Mouse (Mus musculus): Measurements from ENCODE around the gene Sugct. TPM values are rescaled to one million over a fixed set of nuclear protein-coding genes. Genes with fewer than 3 reads are reported as not detected.
A peak's percentile ranks its signal among the peaks of the same experiment; 100 is the strongest.

The Sugct gene
- 1 to 10 TPM in 1 of 2 experiments, under 1 TPM in 1; 0.79 to 1.5 TPM for total RNA-seq (2021)
- long read RNA-seq, experiment 1, partial matches to known transcripts = 0 of 4 reads
- long read RNA-seq, experiment 1, other reads (novel, unspliced or antisense) = 1 of 4 reads
- long read RNA-seq, experiment 2, partial matches to known transcripts = 0 of 1 reads
- long read RNA-seq, experiment 2, other reads (novel, unspliced or antisense) = 0 of 1 reads

DNA sequence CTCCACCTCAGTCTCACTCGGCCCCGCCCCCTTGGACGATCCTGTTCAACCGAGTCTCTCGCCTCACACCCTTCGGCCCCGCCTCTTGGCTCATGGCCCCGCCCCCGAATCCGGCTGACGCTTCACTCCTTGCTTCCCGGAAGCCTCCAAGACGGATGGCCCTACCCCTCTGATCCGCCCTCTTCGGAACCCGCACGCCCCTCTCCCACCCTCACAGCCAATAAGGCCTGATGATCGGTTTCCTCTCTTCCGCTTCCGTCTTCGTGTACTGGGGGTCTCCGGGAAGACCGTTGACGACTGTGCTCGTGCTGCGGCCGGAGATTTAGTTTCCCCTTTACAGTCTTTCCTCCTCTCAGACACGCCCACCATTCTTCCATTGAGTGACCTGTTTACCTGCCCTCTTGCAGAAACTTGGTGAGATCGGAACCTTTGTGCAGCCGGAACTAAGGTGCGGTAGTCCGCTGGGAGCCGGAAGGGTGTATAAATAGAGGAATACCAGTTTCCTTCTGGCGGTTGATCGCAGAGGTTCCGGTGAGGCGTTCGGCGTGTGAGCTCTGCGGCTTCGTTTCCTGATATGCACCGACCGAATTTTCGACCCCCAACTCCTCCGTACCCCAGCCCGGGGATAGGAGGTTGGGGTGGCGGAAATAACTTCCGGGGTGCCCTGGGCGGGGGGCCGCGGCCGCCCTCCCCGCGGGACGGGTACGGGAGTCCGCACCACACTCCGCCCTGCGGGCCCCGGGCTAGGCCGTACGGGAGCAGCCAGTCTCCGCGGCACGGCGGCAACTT is at the start of gene Sugct, which contains the start of gene Mplkip:
Gene Sugct (minus strand): TSS at position 643 of the 789 bp plus-strand sequence.
Gene Mplkip (plus strand): TSS at position 282 of the 789 bp plus-strand sequence.
- DNase-seq = peak; percentile 100

DNA sequence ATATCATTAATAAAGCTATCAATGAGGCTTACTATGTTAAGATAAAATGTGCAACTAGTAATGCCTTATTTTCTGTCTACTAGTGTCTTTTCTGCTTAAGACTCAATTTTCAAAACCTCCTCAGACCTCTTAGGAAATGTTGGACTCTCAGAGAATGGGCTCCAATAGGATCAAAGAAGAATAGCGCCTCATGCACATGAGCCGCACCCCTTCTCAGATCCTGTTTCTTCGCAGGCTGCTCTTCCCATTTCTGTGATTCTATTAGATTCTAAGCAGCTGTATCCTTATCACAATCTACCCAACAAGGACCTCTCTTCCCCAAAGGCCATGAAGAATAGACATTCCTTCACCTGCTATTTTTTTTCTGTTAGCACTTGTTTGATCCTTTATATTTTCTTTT is 33.4 kb upstream of the Sugct start:
- DNase-seq = no peak

DNA sequence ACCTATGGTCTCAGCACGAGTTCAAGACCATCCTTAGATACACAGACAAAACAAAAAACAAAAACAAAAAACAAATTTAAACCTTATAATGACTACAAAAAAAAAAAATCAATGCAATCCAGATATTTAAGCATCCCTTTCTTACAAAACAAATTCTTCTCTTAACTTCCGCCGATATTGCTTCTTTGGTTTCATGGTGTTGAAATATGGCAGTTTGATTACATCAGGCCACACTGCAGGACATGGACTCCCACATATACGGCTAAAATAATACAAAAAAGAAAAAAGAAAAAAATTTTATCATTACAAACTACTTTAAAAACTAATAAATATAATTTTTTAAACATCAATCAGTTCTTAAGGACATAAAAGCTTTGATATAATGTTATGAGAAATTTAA is 32.6 kb upstream of the Sugct start:
- no peak for DNase-seq

DNA sequence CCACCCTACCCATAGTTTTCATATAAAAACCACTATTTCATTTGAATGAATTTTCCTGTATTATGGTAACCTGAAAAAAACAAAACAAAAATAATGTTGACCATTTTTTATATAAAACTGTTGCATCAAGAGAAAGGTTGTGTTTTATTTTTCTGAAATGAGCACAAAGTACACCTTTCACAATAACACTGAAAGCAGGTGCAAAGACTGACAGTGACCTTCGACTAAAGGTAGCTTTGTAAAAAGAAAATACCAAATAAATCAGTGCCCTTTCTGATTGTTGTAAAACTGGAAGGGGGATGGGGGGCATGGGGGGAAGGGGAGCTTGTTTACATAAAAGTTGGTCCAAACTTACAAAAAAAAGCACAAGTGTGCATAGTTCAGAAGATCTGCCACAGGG is 22.0 kb upstream of the Sugct start:
- DNase-seq = no peak

- no peak for DNase-seq
Measured at GRCm38 (mm10) chr13:17708784-17709311, 13.5 kb upstream of the Sugct start.

GRCm38 (mm10) chr13:17705188-17705826 is 10.0 kb upstream of the Sugct start:
- DNase-seq = no peak

DNA sequence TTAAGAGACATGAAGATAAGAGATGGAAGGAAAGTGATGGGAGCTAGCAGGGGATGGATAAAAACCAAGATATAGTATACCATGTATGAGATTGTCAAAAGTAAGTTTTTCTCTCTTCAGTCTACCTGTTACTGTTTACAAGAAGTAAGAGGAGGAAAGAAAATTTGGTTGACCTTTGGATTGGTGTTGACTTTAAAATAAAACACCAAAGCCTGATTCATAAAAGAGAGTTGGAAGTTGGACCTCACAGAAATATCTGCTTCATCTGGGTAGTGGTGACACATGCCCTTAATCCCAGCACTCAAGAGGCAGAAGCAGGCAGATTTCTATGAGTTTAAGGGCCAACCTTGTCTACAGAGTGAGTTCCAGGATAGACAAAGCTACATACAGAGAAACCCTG is 7.0 kb upstream of the Sugct start:
- DNase-seq = no peak

DNA sequence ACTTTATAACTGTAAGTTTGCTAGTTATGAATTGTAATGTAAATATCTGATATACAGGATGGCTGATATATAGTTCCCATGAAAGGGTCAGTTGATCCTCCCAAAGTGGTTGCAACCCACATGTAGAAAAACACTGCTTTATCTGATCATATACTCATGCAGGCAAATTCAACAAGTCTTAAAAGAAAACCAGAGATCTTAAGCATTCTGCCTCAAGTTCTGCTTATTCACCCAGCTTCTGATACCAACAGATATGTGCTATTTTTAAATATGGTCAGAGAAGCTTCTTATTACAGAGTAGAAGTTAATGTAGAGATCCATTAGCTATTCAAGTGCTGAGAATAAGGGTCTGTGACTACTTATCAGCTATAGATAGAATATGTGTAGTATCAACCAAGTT is 6.0 kb upstream of the Sugct start:
- DNase-seq = no peak

GRCm38 (mm10) chr13:17700090-17700715 is 4.8 kb upstream of the Sugct start:
- no peak for DNase-seq

DNA sequence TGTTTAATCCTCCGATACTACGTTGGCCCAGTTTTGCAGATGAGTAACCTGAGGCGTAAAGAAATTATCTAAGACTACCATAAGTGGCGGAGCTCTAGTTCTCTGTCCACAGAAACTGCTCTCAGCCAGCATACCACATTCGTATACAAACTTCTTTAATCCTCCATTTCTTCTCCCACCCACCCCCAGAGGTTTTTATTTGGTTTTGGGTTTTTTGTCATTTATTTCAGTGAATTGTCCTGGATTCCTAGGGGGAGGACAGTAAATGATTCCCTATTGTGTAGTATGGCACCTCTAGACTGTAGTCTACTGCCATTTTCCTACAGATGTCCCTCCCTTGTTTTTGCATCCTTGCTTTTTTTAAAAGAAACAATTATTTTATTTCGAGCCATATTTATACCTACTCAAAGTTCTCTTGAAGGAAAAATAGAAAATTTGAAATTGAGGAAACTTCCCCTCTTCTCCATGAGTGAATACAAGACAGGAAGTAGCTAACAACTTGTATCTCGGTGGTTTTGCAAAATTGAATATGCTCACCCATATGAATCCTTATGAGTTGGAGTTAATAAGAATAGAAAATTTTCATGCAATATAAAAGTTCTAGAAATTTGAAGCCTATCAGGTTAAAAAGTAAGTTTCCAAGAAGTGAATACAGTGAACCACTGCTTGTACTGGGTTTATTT is 686 bp upstream of the Sugct start:
- no peak for DNase-seq

DNA sequence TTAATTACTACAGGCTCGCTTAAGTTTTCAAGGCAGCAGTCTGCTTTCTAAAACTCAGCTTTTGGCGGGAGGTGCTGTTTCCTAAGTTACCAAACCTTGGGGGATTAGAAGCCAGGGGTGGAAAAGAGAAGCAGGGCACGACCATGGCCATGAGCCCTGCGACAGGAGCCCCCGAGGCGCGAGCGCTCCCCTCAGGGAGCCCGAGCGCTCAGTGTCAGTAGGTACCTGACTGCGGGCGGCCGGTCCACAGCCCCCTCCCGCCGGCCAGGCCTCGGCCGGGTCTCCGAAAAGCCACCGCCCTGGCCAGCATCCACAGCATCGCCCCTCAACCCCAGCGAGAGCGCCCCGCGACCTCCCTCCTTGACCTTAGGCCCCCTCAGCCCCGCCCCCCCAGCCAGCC is 939 bp downstream of the Sugct start:
- no peak for DNase-seq

- peak in 1 of 2 experiments; percentile 13 for DNase-seq
Measured at GRCm38 (mm10) chr13:17693816-17694215, 1.5 kb downstream of the Sugct start.

DNA sequence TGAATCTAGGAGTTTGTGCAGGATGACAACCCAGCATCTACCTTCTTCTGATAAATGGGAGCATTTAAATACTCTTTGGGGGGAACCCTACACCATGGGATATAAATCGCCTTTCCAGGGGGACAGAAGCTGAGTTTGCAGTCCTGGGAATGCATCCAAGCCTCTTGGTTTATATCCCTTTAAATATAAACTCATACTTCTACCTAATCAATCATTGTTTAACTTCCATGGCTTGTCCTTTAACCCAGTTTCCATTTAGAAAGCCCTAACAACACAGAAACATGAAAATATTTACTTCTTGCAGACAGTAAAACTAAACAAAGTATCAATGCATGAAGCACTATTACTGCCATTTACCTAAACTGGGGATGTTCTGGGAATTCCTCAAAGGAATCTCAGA is 3.9 kb downstream of the Sugct start:
- DNase-seq = no peak

DNA sequence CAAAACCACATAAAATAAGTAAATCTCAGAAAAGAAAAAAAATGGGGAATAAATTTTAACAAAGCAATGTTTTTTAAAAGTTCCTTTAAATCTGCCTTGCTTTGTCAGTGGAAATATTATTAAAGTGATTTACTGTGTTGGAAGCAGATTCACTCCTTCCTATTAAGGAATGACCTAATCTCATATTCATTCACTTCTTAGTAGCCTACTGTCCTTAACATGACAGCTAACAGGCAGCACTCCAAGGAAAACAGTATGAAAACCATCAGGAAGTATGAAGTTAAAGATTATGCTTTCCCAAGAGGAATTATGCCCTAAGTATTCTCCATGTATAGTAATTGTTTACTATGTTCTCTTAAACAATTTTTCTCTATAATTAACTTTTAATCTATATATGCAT is 4.7 kb downstream of the Sugct start:
- DNase-seq = no peak

DNA sequence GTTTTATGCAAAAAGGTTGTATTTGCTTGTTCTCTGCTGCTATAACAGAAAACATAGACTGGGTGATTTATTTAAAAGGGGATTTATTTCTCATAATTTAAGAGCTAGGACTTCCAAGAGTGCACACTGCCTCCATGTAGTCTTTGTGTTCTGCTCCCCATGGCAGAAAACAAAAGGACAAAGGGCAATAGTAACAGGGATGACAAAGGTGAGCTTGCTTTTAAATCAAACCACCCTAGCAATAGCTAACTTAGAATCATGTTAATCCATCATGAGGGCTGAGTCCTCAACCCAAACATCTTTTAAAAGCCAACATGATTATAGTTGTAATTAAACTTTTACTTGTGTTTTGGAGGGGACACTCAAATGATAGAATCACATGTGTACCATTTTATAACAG is 5.9 kb downstream of the Sugct start:
- DNase-seq = no peak

DNA sequence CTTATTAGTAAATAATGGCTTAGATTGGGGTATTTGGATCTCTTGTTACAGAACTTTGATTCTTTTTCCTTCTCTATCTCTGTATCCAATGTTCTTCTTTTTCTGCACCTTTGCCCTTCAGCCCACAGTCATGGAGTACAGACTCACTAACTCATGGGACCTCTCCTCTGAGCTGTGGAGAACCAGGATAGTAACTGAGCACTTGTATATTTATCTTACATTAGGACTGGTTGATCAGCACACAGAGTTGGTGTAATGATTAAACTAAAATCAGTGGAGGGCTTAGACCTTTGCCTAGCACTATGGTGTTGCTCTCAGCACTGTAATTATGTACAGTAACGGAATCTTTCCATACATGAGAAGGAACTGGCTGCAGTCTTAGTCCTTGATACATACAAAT is 24.2 kb downstream of the Sugct start:
- DNase-seq = no peak

DNA sequence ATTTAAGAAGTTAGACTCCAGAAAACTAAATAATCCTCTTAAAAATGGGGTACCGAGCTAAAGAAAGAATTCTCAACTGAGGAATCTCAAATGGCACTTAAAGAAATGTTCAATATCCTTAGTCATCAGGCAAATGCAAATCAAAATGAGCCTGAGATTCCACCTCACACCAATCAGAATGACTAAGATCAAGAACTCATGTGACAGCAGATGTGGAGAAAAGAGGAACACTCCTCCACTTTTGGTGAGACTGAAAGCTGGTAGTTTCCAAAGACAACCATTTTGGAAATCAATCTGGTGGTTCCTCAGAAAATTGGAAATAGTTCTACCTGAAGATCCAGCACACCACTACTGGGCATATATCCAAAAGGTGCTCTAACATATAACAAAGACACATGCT is 28.0 kb downstream of the Sugct start:
- no peak for DNase-seq

GRCm38 (mm10) chr13:17642294-17642693 is 53.1 kb downstream of the Sugct start:
- DNase-seq = no peak

DNA sequence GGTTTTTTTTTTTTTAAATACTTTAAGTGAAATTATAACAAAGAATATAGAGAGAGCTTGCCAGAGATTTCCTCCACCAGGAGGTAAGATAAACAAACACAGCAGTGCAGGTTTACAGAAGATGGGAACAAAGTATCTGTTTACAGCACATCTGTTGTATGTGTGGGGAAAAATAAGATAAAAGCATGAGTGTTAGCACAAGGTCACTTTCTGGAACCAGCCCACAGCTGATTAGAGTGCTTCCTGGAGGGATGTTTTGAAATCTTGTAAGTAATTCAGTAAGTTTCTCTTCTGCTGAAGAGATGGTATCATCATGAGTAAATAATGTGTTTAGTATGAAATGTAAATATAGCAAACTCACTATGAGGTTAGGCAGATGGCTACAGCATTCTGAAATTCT is 57.3 kb downstream of the Sugct start:
- DNase-seq = no peak

- DNase-seq = peak in 1 of 2 experiments; percentile 2
Measured at GRCm38 (mm10) chr13:17627108-17627507, 68.2 kb downstream of the Sugct start.

GRCm38 (mm10) chr13:17624976-17625375 is 70.4 kb downstream of the Sugct start:
- DNase-seq = no peak

DNA sequence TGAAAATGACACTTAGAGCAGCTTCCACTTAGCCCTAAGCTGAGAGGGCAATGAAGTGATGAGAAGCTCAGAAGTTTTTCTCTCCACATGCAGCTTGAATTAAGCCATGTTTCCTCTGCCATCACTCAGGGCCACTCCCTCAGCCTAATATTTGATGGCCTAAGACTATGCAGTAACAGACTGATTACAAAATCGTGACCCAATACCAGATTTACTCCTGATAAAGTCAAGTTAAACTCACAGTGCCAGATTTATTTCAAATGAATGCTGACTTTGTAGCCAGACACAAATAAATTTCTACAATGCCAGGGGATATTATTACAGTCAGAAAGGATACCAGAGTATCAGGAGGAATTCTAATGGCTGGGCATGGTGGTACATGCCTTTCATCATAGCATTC is 89.1 kb downstream of the Sugct start:
- no peak for DNase-seq
